Mouse (Mus musculus): ENCODE results near the gene Rara.
"Not testable (repeated sequence)": the region's sequence is repeated elsewhere in the genome, so short reads cannot be mapped to it uniquely, and the experiment has no call there.

Rara gene

DNA sequence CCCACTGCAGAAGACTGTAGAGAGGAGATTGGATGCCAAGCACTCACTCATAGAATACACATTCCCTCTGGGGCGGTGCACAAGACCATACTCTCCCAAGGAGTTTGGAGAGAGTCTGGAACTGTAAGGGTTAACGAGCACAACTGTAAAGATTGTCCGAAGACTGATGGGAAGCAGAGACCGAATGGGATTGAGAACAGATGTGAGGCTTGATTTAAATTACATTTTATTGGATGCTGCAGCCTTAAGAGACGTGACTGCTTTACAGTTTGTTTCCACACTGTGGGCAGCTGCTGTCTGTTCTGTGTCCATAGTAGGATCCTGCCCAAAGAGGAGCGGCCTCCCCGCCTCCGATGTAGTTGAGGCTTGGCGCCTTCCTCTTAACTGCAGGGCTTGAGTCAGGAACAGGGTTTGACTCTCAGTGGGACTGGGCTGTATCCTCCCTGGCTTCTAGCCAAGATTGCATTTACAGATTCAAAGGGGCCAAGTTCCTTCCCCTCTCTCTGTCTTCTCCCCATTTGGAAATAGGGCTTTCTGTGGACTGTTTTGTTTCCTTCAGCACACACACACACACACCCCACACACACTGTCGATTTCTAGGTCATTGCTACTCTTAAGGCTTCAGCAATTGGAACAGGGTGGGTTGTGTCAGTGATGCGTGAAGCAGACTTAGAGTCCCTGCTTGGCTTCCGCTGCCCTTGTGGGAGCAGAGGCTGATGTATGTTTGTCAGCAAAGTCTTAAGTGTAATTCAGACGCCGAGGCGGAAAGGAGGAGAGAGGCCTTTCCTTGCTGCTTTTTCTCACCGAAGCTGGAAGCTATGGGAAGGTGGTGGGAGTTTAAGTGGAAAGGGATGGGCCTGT, 4.5 kb upstream of the Rara start:
- DNase-seq (ENCODE audit: low spot score): not testable (repeated sequence)

DNA sequence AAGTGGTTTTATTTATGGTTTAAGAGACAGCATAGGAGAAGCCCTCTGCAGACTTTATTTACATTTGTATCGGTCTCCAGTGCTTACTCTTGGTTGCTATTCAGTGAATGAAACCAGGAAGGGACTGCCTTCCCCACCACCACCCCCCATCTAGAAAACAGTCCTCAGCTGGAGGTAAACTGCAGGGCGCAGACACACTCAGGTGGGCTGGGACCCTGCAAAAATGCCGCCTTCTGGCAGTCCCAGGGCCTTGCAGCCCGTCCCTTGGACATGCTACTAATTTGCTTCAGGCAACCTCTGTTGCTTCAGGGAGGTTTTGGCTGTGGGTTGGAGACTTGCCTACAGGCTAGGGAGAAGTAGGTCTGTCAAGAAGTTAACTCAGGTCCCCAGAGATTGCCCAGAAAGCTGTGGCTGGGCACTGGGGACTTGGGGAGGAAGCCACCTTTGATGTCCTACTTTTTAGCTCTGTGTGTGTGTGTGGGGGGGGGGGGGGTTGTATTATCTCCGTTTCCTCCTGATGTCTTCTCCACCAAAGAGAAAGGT, 2.9 kb upstream of the Rara start:
- DNase-seq (ENCODE audit: low spot score): no peak

DNA sequence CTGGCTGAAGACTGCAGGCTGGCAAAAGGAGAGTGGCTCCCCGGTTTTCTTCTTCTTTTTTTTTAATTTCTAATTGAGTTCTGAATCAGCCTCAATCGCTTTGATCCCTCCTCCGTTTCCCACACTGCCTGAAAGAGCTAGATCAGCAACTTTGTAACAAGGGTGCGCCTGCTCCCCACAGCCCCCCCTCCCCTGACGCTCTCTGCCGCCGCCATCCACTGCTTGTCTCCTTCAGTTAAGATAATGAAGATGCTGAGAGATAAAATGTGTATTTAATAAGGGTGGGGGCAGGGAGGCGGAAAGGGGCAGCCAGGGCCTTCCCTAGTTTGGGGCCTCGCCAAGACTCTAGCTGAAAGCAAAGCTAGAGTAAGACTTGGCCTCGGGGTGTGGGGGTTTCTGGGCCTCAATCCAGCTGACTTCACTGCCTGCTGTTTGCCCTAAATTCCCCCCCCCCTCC, 2.3 kb upstream of the Rara start:
- peak; percentile 82 for DNase-seq (ENCODE audit: low spot score)

DNA sequence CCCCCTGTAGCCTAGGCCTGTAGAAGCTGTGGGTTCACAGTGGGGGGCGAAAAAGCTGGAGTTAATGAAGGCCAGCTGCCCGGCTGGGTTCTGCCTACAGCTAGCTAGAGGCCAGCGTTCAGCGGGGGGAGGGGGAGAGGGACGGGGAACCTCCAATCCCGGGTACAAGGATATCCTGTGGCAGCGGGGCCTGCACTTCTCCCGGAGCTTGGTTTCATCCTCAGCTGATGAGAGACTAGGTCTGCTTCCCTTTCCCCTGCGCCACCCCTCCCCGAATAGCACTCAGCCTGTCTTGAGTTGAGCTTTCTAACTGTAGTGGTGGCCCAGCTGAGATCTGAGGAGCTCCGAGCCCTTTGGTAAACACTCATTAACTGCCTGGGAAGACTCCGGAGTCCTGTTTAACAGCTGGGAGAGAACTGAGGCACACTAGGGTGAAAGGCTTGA, 1.7 kb upstream of the Rara start:
- peak; percentile 90 for DNase-seq (ENCODE audit: low spot score)

DNA sequence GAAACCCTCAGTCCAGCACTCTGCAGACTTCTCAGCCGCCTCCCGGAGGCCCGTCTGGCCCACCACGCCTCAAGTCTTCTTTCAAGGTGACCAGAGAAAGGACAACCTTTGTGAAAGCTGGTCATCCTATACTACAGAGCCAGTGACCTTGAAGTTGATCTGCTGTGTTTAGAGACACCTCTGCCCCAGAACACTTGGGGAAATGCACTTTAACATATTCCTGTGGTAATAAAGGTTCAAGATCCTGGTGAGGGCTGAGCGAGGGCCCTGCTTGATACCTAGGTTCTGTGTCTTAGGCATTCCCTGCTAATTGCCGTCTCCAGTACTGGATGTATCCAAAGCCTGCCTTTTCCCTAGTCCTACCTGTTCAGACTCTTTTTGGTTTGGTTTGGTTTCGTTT, 1.1 kb upstream of the Rara start:
- no peak for DNase-seq (ENCODE audit: low spot score)

DNA sequence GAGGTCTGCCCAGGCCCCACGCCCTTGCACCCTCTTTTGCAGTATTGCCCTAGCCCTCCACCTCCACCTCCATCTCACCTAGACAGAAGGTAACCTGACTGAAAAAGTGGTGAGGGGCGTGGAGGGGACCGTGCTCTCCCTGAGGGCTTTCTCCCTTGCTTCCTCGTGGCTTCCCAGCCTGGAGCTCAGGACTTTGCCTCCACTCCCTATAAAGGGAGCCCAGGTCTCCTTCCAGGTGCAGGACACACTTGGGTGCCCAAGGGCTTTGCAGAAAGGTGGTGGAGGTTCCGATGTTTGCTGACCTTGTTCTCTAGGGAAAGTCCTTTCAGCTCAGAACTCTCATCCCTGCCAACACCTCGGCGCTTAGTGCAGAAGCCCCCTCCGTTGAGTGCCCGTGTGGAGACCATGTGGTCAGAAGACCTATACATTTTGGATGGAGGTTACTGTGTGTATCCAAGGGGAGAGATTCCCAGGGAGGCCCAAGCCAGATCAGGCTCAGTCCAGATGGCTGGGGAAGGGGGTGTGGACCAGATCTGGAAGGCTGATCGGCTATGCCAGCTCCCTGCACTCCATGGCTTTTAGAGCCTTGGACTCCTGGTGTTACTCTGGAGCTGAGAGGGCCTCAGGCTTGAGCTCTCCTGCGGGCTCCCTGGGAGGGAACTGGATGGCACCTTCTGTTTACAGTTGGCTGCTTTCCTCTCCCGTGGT, 722 bp downstream of the Rara start:
- DNase-seq (ENCODE audit: low spot score): no peak

DNA sequence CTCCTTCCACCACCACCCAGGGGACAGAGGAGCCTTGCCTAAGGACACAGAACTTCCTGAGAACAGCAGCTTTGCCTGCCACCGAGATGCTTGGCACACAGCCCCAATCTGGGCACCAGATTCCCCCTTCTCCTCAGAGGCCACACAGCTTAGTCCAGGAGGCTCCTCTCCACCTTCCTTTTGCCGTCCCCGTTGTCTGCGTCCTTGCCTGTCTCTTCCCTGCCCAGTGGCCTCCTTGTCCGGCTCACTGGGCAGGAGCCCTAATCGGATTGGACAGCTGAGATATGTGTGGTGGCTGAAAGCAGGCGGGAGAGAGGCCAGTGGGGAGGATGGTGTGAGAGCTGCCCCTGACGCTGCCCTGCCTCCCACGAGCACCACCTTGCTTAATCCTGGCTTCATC, 1.9 kb downstream of the Rara start:
- peak; percentile 88 for DNase-seq (ENCODE audit: low spot score)

DNA sequence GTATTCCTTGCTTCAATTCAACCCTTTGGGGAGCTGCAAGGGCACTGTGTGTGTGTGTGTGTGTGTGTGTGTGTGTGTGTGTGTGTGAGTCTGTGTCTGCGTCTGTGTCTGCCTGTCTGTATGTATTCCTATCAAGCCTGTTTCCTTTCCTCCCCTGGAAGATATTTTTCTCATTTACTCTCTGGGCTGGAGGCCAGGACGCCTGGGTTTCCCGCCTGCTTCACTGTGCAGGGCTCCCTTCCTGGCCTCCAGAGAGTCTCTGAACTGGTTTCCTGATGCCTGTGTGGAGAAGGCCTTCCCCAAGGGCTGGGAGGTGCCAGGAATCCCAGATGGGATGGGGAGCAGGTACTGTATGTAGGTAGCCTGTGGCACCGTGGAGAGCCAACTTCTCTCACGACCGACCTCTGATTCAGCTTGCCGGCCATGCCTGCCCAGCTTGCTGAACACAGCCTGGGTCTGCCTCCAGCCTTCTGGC, 2.5 kb downstream of the Rara start:
- DNase-seq (ENCODE audit: low spot score): no peak

DNA sequence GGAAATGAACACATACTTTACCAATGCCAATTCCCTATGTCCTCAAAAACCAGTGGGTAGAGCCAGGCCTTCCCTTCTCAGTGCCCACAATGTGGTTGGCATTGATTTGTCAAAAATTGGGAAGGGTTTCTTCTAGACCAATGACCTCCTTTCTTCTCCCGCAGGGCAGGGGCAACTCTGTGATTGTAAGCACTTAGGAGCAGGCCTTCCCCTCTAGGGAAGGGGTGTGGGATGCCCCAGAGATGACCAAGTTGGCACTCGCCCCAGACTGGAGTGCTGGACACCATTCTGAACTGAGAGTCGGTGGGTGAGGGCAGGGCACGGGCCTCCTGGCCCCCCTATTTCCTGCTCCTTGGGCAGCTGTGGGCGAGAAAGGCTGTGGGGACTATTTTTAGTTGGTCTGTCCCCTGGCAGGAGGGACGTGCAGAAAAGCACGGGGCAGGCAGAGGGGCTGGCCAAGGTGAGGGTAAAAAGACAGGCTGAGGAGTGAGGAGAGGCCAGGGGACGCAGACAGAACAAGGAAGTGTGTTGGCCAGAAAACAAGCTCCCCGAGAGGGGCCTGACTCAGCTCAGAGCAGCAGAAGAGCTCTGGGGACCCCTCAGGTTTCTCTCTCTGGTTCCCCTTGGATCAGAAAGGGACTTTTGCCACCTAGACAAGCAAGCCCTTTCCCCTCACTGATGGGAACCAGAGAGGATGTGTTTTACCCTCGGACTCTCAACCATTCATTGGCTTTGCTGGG, 3.3 kb downstream of the Rara start:
- no peak for DNase-seq (ENCODE audit: low spot score)

DNA sequence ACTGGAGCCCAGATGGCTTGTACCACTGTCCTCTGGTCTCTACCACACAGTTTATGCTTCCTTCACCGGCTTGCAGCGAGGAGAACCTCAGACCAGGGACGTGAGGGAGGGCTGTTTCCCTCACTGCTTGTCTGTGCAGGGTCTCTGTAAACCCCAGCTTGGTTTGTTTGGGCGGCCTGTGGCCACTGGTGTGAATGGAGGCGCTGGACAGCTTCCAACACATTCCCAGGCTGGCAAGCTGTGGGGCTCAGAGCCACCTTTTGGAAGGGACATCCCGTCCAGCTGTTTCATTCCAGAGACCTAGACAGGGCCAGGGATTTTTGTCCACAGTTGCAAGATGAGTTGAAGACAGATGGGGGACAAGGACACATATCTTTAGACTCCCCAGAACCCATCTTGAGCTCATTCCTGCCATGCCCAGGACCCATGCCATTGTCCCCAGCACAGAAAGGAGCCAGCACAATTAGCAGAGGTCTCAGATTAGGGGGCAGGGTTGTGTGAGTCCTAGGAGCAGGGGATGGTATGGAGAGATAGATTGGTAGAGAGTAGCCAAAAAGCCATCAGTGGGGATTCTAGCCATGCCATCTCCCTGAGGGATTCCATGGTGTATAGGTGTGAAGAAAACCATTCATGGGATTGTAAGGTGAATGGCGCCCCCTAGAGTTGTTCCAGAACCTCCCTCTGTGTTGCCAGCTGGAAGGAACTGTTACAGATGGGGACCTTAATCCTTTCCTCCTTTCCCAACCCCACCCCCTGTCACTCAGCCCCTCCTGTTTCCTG, 4.1 kb downstream of the Rara start:
- DNase-seq (ENCODE audit: low spot score): no peak

DNA sequence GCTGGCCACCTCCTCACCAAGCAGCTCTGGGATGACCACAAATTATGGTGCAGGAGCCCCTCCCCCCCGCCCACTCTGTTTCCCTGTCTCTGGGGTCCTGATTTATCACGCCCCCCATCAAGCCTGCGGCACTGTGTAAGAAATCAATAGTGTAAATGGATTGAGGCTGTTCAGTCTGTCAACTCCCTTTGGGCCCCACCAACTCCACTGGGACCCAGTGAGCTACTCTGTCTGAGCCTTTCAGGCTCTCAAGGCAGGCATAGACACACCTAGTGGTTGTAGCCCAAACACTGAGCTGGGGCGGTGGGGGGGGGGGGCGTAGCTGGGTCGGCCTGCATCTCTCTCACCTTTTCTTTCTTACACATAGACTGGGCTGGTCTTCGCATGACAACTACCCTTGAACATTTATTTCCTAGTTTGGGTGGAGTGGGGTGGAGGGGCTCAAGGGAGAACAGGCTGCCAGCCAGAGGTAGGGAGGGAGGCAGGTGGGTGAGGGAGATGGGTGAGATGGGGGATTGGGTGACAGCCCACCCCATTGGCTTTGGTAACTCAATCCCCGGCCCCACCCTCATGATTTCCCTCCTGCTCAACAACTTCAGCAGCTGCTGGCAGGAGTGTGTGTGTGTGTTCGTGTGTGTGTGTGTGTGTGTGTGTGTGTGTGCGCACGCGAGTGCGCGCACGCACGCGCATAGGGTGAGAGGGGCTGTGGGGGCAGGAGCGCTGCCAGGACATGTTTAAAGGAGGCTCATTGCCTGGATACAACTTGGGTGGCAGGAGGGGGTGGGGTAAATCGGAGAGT, 4.9 kb downstream of the Rara start:
- peak; percentile 66 for DNase-seq (ENCODE audit: low spot score)

DNA sequence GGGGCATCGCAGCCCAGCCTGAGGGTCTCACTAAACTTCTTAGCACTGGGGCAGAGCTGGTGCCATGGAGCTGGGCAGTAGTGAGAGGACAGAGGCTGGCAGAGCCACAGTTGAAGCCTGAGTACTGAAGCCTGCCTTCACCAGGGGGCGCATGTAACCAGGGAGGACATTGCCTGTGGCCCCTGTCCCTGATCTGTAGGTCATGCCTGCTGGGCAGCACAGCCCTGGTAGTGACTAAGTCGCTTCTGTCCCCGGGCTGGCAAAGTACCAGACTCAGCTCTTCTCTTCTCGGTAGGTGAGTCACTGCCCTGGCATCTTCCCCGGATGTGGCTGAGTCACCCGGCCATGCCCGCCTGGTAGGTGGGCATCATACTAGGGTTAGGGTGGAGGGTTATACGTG, 5.5 kb downstream of the Rara start:
- no peak for DNase-seq (ENCODE audit: low spot score)

DNA sequence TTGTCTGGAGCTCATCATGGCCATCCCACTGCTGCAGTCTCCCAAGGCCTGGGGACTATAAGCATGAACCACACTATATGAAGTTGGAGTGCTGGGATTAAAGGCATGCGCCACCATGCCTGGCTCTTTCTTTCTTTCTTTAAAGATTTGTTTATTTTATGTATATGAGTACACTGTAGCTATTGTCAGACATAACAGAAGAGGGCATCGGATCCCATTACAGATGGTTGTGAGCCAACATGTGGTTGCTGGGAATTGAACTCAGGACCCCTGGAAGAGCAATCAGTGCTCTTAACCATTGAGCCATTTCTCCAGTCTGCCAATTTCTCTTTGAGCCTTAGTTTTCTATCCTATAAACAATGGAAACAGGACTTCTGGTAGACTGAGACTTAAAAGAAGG, 6.2 kb downstream of the Rara start:
- not testable (repeated sequence) for DNase-seq (ENCODE audit: low spot score)

DNA sequence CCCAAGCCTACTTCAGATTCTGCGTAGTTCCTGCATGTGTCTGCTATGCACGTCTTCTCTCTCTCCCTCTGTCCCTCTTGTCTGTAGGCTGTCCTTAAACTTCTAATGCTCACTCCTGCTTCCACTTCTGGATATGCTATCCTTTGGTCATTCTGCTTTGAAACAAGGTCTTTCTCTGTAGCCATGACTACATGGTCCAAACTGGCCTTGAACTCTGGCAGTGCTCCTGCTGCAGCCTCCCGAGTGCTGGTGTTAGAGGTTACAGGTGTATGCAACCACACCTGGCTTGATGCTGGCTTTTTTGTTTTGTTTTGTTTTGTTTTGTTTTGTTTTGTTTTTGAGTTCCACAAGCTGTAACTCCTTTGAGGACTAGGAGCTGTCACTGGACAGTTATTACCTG, 6.7 kb downstream of the Rara start:
- no peak for DNase-seq (ENCODE audit: low spot score)

DNA sequence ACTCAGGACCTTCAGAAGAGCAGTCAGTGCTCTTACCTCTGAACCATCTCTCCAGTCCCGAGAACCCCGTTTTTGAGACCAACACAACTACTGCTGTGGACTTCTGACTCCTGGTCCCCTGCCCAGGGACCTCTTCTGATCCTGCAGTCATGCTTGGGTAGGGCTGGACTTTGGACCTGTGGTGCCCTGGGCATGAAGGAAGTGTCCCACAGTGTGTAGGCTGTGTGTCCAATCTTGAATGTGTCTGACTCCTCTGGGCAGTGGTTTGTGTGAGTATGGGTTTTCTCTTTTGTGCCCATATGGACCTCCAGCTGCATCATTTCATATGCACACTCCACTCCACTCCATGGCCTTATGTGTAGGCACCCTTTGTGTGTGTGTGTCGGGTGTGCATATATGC, 7.5 kb downstream of the Rara start:
- DNase-seq (ENCODE audit: low spot score): no peak

DNA sequence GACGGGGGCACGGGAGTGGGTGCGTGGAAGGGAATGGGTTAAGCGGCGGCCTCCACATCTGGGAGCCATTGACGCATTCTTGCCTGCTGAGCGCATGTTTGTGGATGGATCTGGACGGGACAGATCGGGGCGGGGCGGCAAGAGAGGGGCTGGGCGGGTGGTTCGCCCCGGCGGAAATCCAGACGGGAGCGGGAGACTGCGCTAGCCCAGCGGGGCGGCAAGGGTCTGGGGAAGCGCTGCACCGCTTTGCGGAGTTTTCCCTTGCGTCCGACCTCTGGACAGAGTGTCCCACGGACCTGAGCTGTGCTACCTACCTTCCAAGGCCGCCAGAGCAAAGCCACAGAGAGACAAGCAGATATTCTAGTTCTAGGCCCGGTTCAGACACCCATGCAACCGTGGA, 8.6 kb downstream of the Rara start:
- no peak for DNase-seq (ENCODE audit: low spot score)

DNA sequence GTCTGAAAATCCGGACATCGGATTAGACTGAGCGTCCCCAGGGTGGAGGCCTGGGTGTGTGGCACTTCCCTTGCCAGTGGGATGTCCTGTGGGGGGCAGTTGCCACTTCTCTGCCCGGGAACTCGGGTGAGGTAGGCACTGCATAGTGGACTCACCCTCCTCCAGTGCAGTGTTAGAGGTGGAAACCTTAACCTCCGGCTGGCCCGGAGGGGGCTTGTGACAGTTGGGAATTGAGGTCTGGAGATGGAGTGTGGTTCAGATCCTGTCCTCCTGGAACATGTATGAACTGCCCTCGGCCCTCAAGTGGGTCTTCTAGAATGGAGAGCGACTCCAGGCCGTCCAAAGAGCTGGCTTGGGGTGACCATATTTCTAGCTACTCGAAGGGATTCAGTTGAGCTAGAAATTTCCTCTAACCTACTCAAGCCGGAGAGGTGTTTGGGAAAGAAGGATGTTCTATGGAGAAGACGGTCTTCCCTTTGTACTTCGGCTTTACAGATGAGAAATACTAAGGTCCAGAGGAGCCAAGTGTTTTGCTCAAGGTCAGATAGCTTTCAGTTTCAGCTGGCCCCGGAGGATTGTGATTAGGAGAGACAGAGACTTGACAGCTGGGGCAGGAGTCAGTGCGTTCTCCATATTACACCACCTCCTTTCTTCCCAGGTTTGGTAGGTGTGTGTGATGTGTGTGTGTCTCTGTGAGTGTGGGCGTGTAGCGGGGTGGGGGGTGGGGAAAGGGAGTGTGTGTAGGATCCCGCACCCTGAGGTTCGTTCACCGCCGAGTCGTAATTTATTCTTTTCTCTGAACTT, 9.2 kb downstream of the Rara start:
- DNase-seq (ENCODE audit: low spot score): no peak

DNA sequence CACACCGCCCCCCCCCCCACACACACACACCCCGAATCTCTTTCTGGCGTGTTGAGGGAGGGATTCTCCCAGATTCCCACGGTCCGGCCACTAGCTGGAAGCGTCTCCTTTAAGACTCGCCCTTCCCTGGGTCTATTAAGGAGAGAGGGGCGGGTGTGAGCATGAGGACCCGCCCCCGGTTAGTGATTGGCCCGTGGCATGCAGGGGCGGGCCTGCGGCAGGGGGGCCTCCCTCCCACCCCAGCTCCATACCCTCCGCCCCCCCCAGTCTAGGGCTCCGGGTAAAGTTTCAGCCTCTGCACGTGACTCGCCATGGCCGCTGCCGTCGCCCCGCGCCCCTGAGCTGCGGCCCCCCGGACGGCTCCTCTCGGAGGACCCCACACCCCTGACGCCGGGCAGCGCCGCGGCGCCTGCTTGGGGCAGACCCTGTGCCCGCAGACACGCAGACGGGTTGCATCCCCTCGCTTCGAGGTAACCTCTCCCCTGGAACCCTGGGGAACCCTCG, 9.8 kb downstream of the Rara start:
- peak; percentile 88 for DNase-seq (ENCODE audit: low spot score)

DNA sequence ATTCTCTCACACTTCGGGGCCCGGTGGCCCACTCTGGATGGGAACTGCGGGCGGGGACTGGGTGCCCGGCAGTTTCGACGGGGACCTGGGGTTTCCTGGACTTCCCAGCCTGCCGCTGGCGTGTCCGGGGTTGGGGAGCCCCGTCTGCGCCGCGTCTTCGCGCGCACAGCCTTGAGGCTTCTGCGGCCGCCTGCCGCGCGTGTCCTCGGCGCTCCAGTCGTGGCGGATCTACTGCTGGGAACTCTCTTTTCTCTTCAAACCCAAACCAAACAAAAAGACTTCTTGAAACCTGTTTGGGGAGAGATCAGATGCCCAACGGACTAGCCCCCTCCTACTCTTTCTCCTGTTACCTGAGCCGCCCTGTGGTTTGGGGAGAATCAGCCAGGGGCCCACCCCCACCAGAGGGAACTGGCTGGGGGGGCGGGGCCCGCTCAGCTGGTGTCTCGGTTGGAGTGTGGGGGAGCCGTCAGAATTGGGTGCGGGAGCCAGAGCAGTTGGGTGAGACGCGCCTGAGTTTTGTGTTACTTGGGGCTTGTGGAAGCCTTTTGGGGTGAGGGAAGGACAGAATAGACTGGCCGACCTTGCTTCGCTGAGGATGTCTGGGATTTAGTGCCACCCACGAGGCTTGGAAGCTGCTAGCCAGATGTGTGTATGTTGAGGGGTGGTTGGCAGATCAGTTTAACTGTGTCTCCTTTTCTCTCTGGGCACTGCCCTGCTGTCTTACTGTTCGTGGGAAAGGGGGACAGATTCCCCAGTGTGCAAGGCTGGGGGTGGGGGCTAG, 10.5 kb downstream of the Rara start:
- peak; percentile 28 for DNase-seq (ENCODE audit: low spot score)

Data from retina, embryonic 14.5 days (tissue).